Mouse (Mus musculus) urinary bladder, postnatal 25 days (tissue): Measurements from ENCODE around the gene Ccdc121.
A peak's percentile ranks its signal among the peaks of the same experiment; 100 is the strongest.
"Not testable (repeated sequence)": the region's sequence is repeated elsewhere in the genome, so short reads cannot be mapped to it uniquely, and the experiment has no call there.

Experiments
- DNase-seq: peaks from one replicate; pipeline ENCODE4 v3.0.0; 2022; ENCODE audit warnings: low spot score

The Ccdc121 gene

GRCm38 (mm10) chr1:181510855-181511254 lies 396 bp downstream of the Ccdc121 start:
- DNase-seq: not testable (repeated sequence)

GRCm38 (mm10) chr1:181505367-181505766 lies 5.9 kb downstream of the Ccdc121 start:
- DNase-seq: no peak

DNA sequence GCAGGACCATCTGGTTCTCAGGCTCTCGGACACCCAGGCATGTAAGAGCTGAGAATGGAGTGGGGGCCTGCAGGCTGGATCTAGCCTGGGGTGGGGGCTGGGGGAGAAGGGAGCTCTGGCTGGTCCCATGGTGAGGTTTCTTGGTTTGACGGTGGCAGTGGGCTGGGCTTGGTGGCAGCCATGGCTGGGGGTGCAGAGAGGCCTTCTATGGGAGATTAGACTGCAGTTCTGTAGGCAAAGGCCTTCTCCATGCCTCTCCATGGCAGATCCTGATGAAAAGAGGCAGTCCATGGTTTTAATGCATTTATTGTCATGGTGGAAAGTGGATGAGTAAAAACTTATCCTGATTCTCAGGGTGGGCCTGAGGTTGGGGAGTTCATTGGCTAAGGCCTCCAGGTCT lies 7.8 kb downstream of the Ccdc121 start:
- DNase-seq: no peak

DNA sequence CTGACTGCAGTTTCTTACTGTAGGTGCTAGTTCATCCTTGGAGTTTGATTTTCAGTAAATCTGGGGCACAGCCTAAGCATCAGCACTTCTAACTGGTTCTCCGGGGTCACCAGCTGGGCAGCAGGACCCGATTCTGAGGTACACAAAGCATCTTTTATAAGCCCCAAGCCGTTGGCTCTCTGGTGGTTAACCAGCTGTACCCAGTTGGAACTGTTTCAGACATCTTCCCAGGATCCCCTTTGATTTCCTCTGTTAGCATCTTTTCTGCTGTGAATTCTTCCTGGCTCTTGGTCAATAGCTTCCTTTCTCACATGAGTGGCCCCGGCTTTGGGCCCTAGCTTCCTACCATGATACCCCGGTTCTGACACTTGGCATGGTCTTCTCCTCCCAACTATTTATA lies 26.6 kb downstream of the Ccdc121 start:
- no peak for DNase-seq

DNA sequence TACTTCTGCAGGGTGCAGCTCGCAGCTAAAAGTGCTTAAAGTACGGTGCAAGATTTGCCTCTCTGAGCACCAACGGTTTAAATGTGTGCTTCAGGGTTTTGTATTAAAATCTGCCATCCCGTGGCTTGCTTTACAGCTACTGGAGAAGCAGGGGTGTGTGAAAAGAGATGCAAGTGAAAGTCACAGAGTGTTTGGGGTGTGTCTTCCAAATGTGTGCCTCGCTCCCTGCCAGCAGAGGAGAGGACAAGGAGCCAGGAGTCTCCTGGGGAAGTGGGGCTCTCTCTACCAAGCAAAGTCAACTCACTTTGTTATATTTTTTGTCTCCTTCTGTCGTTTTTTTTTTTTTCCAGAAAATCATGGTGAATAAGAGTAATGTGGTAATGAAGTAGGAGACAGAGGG lies 34.7 kb downstream of the Ccdc121 start:
- no peak for DNase-seq

- DNase-seq: no peak
Measured at GRCm38 (mm10) chr1:181476141-181476540, 35.1 kb downstream of the Ccdc121 start.

GRCm38 (mm10) chr1:181469415-181469814 lies 41.8 kb downstream of the Ccdc121 start:
- DNase-seq: no peak

DNA sequence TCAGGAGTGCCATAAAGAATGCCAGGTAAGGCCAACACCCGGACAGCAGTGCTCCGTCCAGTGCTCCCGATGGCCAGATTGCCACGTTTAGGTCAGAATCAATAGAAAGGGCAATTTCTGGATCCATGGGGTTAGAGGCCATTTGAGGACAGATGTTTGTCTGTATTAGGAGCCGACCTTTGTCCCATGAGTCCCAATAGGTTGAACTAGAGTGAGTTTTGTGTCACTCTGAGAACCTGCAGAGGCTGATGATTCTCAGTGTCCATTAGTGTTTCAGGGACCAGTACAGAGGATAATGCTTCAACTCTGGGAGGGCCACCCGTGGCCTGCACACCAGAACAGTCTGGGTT lies 44.0 kb downstream of the Ccdc121 start:
- no peak for DNase-seq

DNA sequence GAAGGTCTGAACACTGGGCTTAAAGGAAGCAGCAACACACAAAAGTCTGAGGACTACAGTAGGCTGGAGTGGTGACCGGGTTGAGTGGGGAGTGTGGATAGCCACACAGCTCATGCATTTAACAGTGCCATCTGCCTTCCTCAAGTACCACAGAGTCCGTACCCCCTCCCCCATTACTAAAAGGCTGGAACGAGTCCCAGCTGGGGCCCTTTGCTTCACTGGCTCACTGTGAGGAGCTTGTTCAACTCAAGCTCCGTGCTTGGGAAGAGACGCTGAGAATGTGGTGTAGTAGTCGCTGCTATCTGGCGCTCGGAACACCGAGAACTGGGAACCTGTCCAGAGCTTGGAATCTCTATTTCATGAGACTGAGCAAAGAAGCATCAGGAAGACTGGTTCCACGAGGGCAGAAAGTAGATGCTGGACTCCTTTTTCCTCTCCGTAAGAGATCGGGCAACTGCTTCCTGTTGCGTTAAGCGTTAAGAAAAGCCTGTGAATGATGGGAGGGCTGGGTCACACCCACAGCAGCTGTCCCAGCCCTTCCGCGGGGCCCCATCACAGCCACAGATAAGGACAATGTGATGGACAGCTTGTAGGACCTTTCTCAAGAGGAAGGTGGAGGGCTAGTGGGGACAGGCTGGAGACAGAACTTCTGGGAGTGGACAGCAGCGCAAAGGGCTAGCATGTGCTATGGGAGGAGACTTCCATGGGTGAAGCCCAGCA lies 44.5 kb downstream of the Ccdc121 start:
- DNase-seq: no peak

- no peak for DNase-seq
Measured at GRCm38 (mm10) chr1:181466040-181466439, 45.2 kb downstream of the Ccdc121 start.

DNA sequence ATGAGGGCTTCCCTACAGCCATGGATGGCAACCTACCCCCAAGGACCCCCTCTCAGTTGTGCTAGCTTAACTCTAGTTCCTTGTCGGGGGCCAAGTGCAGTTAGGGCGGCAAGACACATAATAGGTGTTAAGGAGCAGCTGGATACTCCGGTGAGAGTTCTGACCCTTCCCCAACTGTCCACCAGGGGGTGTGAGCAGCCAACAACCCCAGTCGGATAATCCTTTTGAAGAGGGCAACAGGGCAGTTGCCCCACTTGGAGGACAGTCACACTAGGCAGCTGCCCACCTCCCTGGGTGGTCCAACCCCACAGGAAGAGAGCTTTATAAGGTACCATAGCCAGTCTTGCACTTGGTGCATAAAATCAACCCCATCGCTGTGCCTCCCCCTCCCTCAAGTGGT lies 46.2 kb downstream of the Ccdc121 start:
- peak; percentile 17 for DNase-seq

DNA sequence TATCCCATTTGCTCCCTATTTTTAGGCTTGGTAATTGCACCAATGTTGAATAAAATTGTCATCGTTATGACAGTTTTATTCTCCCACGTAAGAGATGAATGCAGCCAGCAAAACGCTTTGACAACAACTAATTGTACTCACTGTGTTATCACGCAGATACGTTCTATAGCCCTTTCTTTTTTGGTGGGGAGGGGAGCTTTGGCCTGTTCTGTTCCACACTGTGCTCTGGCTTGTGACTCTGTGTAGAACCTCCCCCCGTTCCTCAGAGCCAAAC lies 48.4 kb downstream of the Ccdc121 start:
- DNase-seq: no peak

GRCm38 (mm10) chr1:181462051-181462905 lies 49.0 kb downstream of the Ccdc121 start:
- DNase-seq: no peak

DNA sequence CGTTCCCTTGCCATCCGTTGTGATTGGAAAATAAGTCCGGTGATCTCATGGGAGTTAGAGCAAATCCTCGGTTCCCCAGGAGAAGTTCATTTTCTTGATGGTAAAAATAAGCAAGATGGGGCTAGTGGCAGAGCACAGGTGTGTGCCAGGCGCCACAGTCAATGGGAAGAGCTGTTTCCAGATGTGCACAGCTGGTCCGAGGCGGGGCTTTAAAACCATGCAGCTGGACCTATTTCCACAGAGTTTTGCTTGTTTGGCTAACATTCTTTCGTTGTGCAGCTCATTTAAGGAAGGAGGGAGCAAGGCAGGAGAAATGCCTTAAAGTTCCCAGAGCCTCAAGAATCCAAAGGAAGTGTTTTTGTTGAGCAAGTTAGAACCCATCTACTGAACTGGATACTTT lies 49.8 kb downstream of the Ccdc121 start:
- no peak for DNase-seq

GRCm38 (mm10) chr1:181460283-181460682 lies 51.0 kb downstream of the Ccdc121 start:
- no peak for DNase-seq
